Mouse (Mus musculus) heart, embryonic 15.5 days (tissue): Measurements from ENCODE around the gene Tm2d3. TPM values are rescaled to one million over a fixed set of nuclear protein-coding genes. Genes with fewer than 3 reads are reported as not detected.
A peak's percentile ranks its signal among the peaks of the same experiment; 100 is the strongest.

ENCODE experiments used
- ATAC-seq: fragments of 200-750 bp; cut with Nextera tagmentation; replicated peaks from 2 replicates; pipeline ENCODE4 v1.8.0; 2017; ENCODE audit warnings: low read depth, moderate TSS enrichment; ENCODE audit not compliant: insufficient number of reproducible peaks, insufficient read depth, low FRiP score
- H3K27ac ChIP-seq: fragments of 300-500 bp; sonication (generic); 2 replicates; pipeline ENCODE4 v1.5.1; 2015; ENCODE audit warnings: mild to moderate bottlenecking, inconsistent platforms
- H3K27me3 ChIP-seq: fragments of 300-500 bp; sonication (generic); 2 replicates; pipeline ENCODE4 v1.6.1; 2015; ENCODE audit warnings: inconsistent platforms
- H3K36me3 ChIP-seq: fragments of 300-500 bp; sonication (generic); 2 replicates; pipeline ENCODE4 v1.6.1; 2015; ENCODE audit warnings: mild to moderate bottlenecking, inconsistent platforms
- H3K4me1 ChIP-seq: fragments of 300-500 bp; sonication (generic); replicated peaks from 2 replicates; pipeline ENCODE4 v1.6.1; 2015; ENCODE audit warnings: inconsistent platforms
- H3K4me2 ChIP-seq: fragments of 300-500 bp; sonication (generic); 2 replicates; pipeline ENCODE4 v1.6.1; 2015; ENCODE audit warnings: inconsistent platforms, mild to moderate bottlenecking, moderate library complexity
- H3K4me3 ChIP-seq: fragments of 300-500 bp; sonication (generic); 2 replicates; pipeline ENCODE4 v1.5.1; 2015; ENCODE audit warnings: mild to moderate bottlenecking, inconsistent platforms
- H3K9ac ChIP-seq: fragments of 300-500 bp; sonication (generic); 2 replicates; pipeline ENCODE4 v1.6.1; 2015; ENCODE audit warnings: mild to moderate bottlenecking, inconsistent platforms
- H3K9me3 ChIP-seq: fragments of 300-500 bp; sonication (generic); replicated peaks from 2 replicates; pipeline ENCODE4 v1.6.1; 2016; ENCODE audit warnings: inconsistent platforms
- WGBS: fragments of 180-500 bp; shearing (Covaris S2); methylation state at CpG from one replicate; pipeline ENCODE4 v1.1.7; 2015; ENCODE audit warnings: mixed read lengths; 5-methylcytosine and 5-hydroxymethylcytosine counted together
- polyA plus RNA-seq: library from polyadenylated mRNA; unstranded; fragments of >200 nt; fragmentation: Nextera tagmentation; extraction: Ambion mirVana; gene quantifications from 2 replicates; pipeline ENCODE4 v1.2.1, GENCODE M21; 2015

Gene Tm2d3
- polyA plus RNA-seq, 1 experiment from 2014 or later, result 47.0 TPM

- no peaks in the 10 kb centered on the region for H3K4me1 ChIP-seq
- 79% methylated on average over 10 of the region's 10 CpGs for WGBS
- H3K4me3 ChIP-seq, result no peak overlapping the region
- peaks cover 22% of the 10 kb centered on the region for H3K36me3 ChIP-seq
- no peak for ATAC-seq
- H3K27ac ChIP-seq, result no peak overlapping the region
- H3K4me2 ChIP-seq, result no peak overlapping the region
- H3K9ac ChIP-seq, result no peak overlapping the region
- no peaks in the 10 kb centered on the region for H3K27me3 ChIP-seq
- H3K9me3 ChIP-seq, result no peaks in the 10 kb centered on the region
These were observed 12.9 kb upstream of the Tm2d3 start for GRCm38 (mm10) chr7:65678050-65678449.

GRCm38 (mm10) chr7:65678900-65679595 is 11.9 kb upstream of the Tm2d3 start:
- 60% methylated on average over 7 of the region's 7 CpGs for WGBS

GRCm38 (mm10) chr7:65681166-65681565 is 9.8 kb upstream of the Tm2d3 start:
- ATAC-seq, result no peak
- WGBS, result 55% methylated on average over 5 of the region's 5 CpGs
- no peak overlapping the region for H3K4me3 ChIP-seq

More at GRCm38 (mm10) chr7:65678900-65679595, 11.9 kb upstream of the Tm2d3 start:
- Histone ChIP-seq H3K27me3 (no peaks in the 10 kb centered on the region), H3K4me3 (no peak overlapping the region), H3K4me2 (no peak overlapping the region), H3K9me3 (no peaks in the 10 kb centered on the region), H3K36me3 (peaks cover 24% of the 10 kb centered on the region), H3K9ac (no peak overlapping the region), H3K4me1 (no peaks in the 10 kb centered on the region), H3K27ac (no peak overlapping the region)
- no peak for ATAC-seq

GRCm38 (mm10) chr7:65684256-65684835 is 6.6 kb upstream of the Tm2d3 start:
- H3K4me2 ChIP-seq, result no peak overlapping the region
- no peak overlapping the region for H3K4me3 ChIP-seq
- no peaks in the 10 kb centered on the region for H3K4me1 ChIP-seq
- H3K36me3 ChIP-seq, result peaks cover 6% of the 10 kb centered on the region
- no peaks in the 10 kb centered on the region for H3K27me3 ChIP-seq
- no peak for ATAC-seq
- no peak overlapping the region for H3K9ac ChIP-seq
- no peaks in the 10 kb centered on the region for H3K9me3 ChIP-seq
- 65% methylated on average over 7 of the region's 7 CpGs for WGBS
- no peak overlapping the region for H3K27ac ChIP-seq

More at GRCm38 (mm10) chr7:65681166-65681565, 9.8 kb upstream of the Tm2d3 start:
- H3K9ac ChIP-seq, result no peak overlapping the region
- H3K27ac ChIP-seq, result no peak overlapping the region
- no peaks in the 10 kb centered on the region for H3K4me1 ChIP-seq
- H3K9me3 ChIP-seq, result no peaks in the 10 kb centered on the region
- no peaks in the 10 kb centered on the region for H3K27me3 ChIP-seq
- H3K4me2 ChIP-seq, result no peak overlapping the region
- peaks cover 16% of the 10 kb centered on the region for H3K36me3 ChIP-seq

GRCm38 (mm10) chr7:65686664-65687063 is 4.3 kb upstream of the Tm2d3 start:
- Histone ChIP-seq H3K9ac (no peak overlapping the region), H3K27ac (no peak overlapping the region), H3K4me1 (no peaks in the 10 kb centered on the region), H3K4me3 (no peak overlapping the region), H3K27me3 (no peaks in the 10 kb centered on the region), H3K36me3 (peaks cover 6% of the 10 kb centered on the region), H3K4me2 (no peak overlapping the region), H3K9me3 (no peaks in the 10 kb centered on the region)
- ATAC-seq, result no peak
- WGBS, result 93% methylated on average over 9 of the region's 9 CpGs

GRCm38 (mm10) chr7:65691929-65692605 is 1.1 kb downstream of the Tm2d3 start:
- WGBS, result 81% methylated on average over 8 of the region's 8 CpGs
- Histone ChIP-seq H3K27ac (no peak overlapping the region), H3K4me2 (no peak overlapping the region), H3K4me3 (no peak overlapping the region), H3K9me3 (no peaks in the 10 kb centered on the region), H3K36me3 (peaks cover 8% of the 10 kb centered on the region; the same call in 1 of the 2 replicates), H3K9ac (no peak overlapping the region), H3K27me3 (no peaks in the 10 kb centered on the region), H3K4me1 (peaks cover 13% of the 10 kb centered on the region)
- ATAC-seq, result no peak

GRCm38 (mm10) chr7:65692883-65693282 is 1.9 kb downstream of the Tm2d3 start:
- H3K4me3 ChIP-seq, result peak overlapping the region; percentile 77
- H3K4me2 ChIP-seq, result peak overlapping the region; percentile 72
- H3K9ac ChIP-seq, result peak overlapping the region; percentile 81
- peak overlapping the region; percentile 76 for H3K27ac ChIP-seq
- WGBS, result 2% methylated on average over 10 of the region's 10 CpGs
- H3K9me3 ChIP-seq, result no peaks in the 10 kb centered on the region
- peaks cover 16% of the 10 kb centered on the region for H3K36me3 ChIP-seq
- H3K27me3 ChIP-seq, result no peaks in the 10 kb centered on the region
- peaks cover 13% of the 10 kb centered on the region for H3K4me1 ChIP-seq
- peak; percentile 33; the same call in 1 of the 2 replicates for ATAC-seq

- Histone ChIP-seq H3K4me2 (peak overlapping the region; percentile 72), H3K4me1 (peaks cover 13% of the 10 kb centered on the region), H3K27ac (peak overlapping the region; percentile 76), H3K9ac (peak overlapping the region; percentile 81), H3K36me3 (peaks cover 20% of the 10 kb centered on the region), H3K27me3 (no peaks in the 10 kb centered on the region), H3K4me3 (peak overlapping the region; percentile 77), H3K9me3 (no peaks in the 10 kb centered on the region)
- WGBS, result under 1% methylated on average over 52 of the region's 52 CpGs
- ATAC-seq, result peak; percentile 89
These were observed 2.4 kb downstream of the Tm2d3 start for GRCm38 (mm10) chr7:65693301-65693821.

GRCm38 (mm10) chr7:65696450-65696849 is 5.5 kb downstream of the Tm2d3 start:
- Histone ChIP-seq H3K4me1 (peaks cover 13% of the 10 kb centered on the region), H3K27me3 (no peaks in the 10 kb centered on the region), H3K9ac (no peak overlapping the region), H3K4me2 (no peak overlapping the region), H3K36me3 (peaks cover 45% of the 10 kb centered on the region), H3K9me3 (no peaks in the 10 kb centered on the region), H3K27ac (no peak overlapping the region), H3K4me3 (no peak overlapping the region)
- WGBS, result 49% methylated on average over 2 of the region's 2 CpGs
- no peak for ATAC-seq

GRCm38 (mm10) chr7:65702076-65702475 is 11.1 kb downstream of the Tm2d3 start:
- 75% methylated on average over 7 of the region's 7 CpGs for WGBS
- H3K36me3 ChIP-seq, result peaks cover 42% of the 10 kb centered on the region
- no peaks in the 10 kb centered on the region for H3K27me3 ChIP-seq
- no peak overlapping the region for H3K9ac ChIP-seq
- H3K4me1 ChIP-seq, result peaks cover 5% of the 10 kb centered on the region; the same call in 1 of the 2 replicates
- H3K4me3 ChIP-seq, result no peak overlapping the region
- no peaks in the 10 kb centered on the region for H3K9me3 ChIP-seq
- no peak overlapping the region for H3K27ac ChIP-seq
- ATAC-seq, result no peak
- H3K4me2 ChIP-seq, result no peak overlapping the region

- ATAC-seq, result no peak
- peak overlapping the region; percentile 34; the same call in 1 of the 2 replicates for H3K9ac ChIP-seq
- peaks cover 5% of the 10 kb centered on the region; the same call in 1 of the 2 replicates for H3K4me1 ChIP-seq
- H3K4me3 ChIP-seq, result peak overlapping the region; percentile 47
- H3K9me3 ChIP-seq, result no peaks in the 10 kb centered on the region
- peaks cover 20% of the 10 kb centered on the region for H3K36me3 ChIP-seq
- H3K27ac ChIP-seq, result peak overlapping the region; percentile 45; the same call in 1 of the 2 replicates
- peak overlapping the region; percentile 65 for H3K4me2 ChIP-seq
- no peaks in the 10 kb centered on the region for H3K27me3 ChIP-seq
- whole genome bisulfite sequencing, result 6% methylated on average over 10 of the region's 10 CpGs
These were observed 13.9 kb downstream of the Tm2d3 start for GRCm38 (mm10) chr7:65704818-65705242.
